Mouse (Mus musculus): ENCODE results near the gene Ehd2. TPM values are rescaled to one million over a fixed set of nuclear protein-coding genes. Genes with fewer than 3 reads are reported as not detected.

Ehd2 gene
- total RNA-seq, 1 experiment from 2014 or later, result 0.15 TPM

DNA sequence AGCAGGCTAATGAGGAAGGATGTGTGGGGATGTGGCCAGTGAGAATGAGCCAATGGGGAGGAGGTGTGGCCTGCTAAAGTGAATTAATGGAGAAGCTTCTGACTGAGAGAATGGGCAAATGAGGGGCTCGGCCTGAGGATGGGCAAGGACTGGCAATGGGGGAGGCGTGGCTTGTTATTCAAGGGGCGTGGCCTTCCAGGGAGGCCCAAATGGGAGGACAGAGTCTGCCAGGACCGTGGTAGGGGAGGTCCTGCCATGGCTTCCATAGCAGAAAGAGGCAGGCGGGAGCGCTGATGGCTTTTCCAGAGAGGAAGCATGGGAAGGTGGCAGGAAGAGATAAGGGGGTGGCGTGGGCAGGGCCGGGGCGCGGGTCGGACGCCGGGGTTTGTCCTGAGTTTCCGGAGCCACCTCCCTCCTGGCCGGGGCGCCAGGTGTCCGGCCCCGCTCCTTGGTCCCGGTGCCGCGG, 12.4 kb downstream of the Ehd2 start:
- ATAC-seq (replicated peaks in 1 of 2; ENCODE audit: insufficient read depth in 1 of 2, low FRiP score in 2 of 2, low TSS enrichment in 1 of 2, low read depth in 1 of 2, poor library complexity in 2 of 2, severe bottlenecking in 2 of 2), result peak; percentile 33 to 50

DNA sequence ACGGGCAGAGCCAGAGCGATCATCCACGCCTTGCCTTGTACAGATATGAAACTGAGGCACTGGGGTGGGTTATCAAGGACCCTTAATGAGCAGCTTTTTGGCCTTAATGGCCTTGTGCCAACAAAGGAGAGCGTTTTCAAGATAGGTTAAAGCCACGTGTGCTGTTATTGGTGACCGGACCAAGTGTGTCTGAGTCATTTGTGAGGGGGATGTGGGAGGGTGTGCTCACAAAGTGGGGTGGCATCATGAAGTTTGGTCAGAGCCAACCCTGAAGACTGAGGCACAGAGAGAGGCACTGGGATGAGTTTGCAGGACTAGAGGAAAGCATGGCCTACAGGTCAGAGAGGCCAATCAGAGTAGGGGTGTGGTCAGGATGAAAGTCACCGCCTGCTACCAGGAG, 12.9 kb downstream of the Ehd2 start:
- ATAC-seq (replicated peaks in 1 of 2; ENCODE audit: insufficient read depth in 1 of 2, low FRiP score in 2 of 2, low TSS enrichment in 1 of 2, low read depth in 1 of 2, poor library complexity in 2 of 2, severe bottlenecking in 2 of 2), result no peak

DNA sequence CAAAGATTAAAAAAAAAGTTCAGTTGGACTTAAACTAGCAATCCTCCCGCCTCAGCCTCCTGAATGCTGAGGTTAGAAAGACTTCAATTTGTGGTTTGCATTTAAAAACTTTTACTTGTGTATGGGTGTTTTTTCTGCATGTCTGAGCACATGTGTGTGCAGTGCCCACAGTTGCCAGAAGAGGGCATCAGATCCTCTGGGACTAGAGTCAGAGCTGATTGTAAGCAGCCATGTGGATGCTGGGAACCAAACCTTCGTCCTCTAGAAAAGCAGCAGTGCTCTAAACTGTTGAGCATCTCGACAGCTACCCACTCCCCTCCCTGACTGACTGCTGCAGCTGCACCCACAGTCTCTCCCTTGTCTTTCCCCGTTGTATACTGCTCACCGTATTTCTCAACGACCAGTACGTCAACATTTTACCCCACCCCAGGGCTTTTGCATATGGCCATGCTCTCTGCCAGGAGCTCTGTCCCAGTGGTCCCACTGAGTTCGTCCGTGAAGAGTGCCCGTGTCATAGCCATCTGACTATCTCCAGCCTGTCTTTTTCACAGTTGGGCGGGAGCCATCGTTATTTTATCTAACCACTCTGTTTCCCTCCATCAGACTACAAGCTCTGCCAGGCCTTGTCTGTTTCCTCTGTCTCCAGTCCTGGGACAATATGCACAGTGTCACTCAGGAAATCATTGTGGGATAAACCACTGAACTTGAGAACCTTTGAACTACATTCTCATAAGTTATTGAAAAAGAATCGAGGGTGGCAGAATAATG, 13.9 kb downstream of the Ehd2 start:
- peak; percentile 16 to 50; a peak in 3 of 4 replicates for ATAC-seq (replicated peaks in 1 of 2; ENCODE audit: insufficient read depth in 1 of 2, low FRiP score in 2 of 2, low TSS enrichment in 1 of 2, low read depth in 1 of 2, poor library complexity in 2 of 2, severe bottlenecking in 2 of 2)

DNA sequence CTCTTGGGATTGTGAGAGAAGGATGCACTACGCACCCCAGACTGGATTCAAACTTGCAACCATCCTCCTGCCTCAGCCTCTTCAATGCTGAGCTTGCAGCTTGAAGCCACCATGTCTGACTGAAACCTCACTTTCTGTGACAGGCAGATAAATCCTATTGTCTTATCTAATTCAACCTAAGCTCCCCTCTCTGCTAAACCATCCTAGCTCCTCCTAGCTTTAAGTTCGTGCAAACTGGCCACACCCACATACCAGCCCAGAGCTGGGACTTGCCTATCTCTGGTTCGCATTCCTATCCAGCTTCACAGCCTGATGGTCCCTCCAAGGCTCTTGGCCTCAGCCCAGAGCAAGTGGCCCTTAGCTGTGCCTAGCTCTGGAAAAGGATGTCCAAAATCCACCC, 15.0 kb downstream of the Ehd2 start:
- ATAC-seq (replicated peaks in 1 of 2; ENCODE audit: insufficient read depth in 1 of 2, low FRiP score in 2 of 2, low TSS enrichment in 1 of 2, low read depth in 1 of 2, poor library complexity in 2 of 2, severe bottlenecking in 2 of 2), result no peak

DNA sequence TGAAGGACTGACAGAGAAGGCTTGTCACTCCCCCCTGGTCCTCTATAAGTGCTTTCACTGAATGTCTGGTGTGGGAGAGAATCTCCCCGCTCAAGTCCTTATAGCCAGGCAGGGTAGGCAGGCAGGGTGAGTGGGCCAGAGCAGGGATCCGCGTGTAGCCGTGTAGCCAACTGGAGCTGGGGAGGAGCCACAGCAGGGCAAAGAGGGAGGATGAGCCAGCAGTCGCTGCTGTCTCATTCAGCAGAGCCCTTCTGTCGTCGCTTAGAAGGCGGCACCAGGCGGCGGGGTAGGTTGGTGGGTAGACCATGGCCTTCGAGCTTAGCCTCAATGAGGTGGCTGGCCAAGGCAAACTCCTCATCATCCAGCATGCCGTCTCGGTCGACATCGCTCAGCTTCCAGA, 17.4 kb downstream of the Ehd2 start:
- no peak for ATAC-seq (replicated peaks in 1 of 2; ENCODE audit: insufficient read depth in 1 of 2, low FRiP score in 2 of 2, low TSS enrichment in 1 of 2, low read depth in 1 of 2, poor library complexity in 2 of 2, severe bottlenecking in 2 of 2)

DNA sequence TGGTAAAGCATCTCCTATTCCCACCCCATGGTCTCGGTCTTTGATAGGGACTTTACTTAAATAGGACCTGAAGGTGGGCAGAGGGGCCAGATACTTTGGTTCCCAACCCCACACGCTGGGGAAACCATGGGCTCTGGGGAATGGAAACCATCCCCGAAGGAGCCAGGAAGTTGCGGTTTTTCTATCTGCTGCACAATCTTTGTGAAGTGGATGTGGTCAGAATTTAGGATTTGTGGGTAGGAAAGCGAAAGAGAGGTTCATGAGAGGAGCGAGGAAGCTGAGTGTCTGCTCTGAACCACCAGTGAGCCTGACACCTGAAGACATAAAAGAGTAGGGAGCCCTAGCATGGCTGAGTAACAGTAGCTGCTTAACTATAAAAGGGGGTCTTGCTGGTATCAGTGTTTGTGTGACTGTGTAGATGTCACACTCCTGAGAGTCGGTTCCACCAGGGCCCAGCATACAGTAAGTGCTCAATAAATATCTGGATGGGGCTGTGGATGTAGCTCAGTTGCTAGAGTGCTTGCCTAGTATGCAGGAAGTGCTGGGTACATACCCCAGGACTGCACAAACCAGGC, 18.1 kb downstream of the Ehd2 start:
- ATAC-seq (replicated peaks in 1 of 2; ENCODE audit: insufficient read depth in 1 of 2, low FRiP score in 2 of 2, low TSS enrichment in 1 of 2, low read depth in 1 of 2, poor library complexity in 2 of 2, severe bottlenecking in 2 of 2), result peak; percentile 18 to 19; a peak in 1 of 4 replicates

DNA sequence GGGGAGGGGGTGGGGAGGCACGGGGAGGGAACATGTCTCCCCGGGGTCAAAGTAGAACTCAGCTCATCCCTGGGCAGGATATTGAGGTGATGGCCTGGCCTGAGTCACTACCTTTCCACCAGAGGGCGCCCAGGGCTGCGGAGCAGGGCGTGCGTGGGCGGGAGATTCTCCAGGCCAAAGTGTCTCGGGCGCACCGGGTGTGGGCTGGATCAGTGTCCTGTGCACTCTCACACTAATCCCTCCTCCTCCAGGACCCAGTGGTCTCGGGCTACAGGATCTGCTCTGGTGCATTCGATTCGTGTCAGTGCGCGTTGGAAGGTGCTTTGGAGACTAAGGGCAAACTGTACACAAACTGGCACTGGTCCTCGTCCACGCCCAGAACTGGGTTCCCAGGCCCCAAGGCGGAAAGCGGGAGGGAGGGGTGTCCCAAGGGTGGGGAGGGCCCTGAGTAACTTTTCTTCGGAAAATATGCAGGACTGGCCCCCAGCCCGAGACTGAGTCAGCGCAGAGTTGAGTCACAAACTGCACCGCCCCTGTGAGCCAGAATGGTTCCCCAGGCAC, 18.9 kb downstream of the Ehd2 start:
- peak; percentile 58 to 60 for ATAC-seq (replicated peaks in 1 of 2; ENCODE audit: insufficient read depth in 1 of 2, low FRiP score in 2 of 2, low TSS enrichment in 1 of 2, low read depth in 1 of 2, poor library complexity in 2 of 2, severe bottlenecking in 2 of 2)

DNA sequence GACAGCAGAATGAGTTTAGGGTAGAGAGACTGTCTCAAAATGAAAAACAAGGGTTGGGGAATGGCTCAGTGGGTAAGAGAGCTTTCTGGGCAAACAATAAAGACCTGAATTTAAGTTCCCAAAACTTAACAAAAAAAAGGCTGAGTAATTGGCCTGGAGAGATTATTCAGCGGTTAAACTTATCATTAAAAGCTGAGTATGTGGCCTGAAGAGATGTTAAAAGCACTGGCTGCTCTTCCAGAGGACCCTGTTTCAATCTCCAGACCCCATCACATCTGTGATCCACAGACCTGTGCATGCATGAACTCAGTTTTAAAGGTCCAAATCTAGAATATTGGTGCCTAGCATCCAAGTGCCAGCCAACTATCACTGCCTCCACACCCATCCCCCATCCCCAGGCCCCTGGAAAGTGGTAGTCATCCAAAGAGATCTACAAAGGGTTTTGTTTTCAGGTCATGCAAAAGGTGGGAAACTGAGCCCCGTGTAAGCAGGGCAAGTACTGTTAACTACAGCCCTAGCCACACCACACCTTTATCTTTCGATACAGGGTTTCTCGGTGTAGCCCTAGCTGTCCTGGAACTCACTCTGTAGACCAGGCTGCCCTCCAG, 19.6 kb downstream of the Ehd2 start:
- no peak for ATAC-seq (replicated peaks in 1 of 2; ENCODE audit: insufficient read depth in 1 of 2, low FRiP score in 2 of 2, low TSS enrichment in 1 of 2, low read depth in 1 of 2, poor library complexity in 2 of 2, severe bottlenecking in 2 of 2)

DNA sequence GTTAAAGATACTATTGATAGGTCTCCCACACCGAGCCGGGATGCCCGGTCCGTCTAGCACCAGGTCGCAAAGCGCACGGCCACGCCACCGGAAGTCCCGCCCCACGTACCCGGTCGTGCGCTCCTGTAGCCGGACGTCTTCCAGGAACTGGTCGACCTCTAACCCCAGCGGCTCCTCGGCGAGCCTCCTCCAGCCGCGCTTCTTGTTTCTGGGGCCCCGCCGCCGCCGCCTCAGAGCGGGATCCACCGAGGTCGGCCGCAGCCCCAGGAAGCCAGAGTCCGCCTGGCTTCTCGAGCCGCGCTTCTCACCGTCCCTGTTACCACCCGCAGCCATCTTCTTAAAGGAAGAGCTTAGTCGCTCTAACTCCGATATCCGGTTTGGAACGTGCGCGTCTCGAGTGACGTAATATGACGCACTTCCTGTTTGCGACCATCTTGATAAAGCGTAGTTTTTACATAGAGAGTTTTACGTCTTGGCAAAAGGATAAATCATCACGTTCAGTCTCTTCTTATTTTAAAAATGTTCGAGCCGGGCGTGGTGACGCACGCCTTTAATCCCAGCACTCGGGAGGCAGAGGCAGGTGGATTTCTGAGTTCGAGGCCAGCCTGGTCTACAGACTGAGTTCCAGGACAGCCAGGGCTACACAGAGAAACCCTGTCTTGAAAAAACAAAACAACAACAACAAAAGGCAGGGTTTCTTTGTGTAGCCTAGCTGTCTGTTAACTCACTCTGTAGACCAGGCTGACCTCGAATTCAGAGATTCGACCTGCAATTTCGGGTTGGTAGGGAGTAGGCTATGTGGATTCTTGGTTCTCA, 21.4 kb downstream of the Ehd2 start, which contains the start of gene Nop53:
Gene Nop53, minus strand, starts transcription at position 354 of the 816 bp plus-strand sequence.
- peak; percentile 61 to 80 for ATAC-seq (replicated peaks in 1 of 2; ENCODE audit: insufficient read depth in 1 of 2, low FRiP score in 2 of 2, low TSS enrichment in 1 of 2, low read depth in 1 of 2, poor library complexity in 2 of 2, severe bottlenecking in 2 of 2)

DNA sequence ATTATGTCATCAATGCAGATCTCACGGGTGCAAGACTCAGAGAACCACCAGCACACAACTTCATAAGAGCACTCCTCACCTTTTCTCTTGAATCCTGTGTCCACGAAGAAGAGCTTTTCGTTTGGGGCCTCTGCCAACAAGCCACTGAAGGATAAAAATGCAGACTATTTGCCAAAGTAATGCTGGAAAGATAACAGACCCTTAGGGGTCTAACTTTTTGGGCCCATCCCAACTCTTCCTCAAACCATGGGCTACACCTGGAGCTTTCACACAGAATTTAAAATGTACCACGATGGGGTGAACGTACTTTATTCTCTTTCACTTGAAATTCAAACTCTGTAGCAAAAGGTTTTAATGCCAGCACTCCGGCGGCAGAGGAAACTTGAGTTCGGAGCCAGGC, 22.2 kb downstream of the Ehd2 start:
- ATAC-seq (replicated peaks in 1 of 2; ENCODE audit: insufficient read depth in 1 of 2, low FRiP score in 2 of 2, low TSS enrichment in 1 of 2, low read depth in 1 of 2, poor library complexity in 2 of 2, severe bottlenecking in 2 of 2), result no peak

DNA sequence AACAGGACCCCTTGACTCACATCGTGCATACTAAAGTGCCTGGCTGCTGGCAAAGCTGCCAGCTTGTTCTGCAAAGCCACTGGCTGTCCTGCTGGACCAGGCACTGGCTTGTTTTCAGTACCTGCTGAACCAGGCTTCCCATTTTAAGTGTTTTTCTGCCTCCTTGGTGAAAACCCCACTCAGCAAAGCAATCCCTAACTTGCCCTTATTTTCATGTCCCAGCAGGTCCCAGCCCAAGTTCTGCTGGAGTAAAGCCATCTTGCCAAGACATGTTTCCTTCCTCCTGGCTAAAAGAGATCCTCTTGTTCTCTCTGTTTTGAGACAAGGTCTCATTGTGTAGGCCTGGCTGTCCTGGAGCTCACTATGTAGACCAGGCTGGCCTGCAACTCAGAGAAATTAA, 23.1 kb downstream of the Ehd2 start:
- ATAC-seq (replicated peaks in 1 of 2; ENCODE audit: insufficient read depth in 1 of 2, low FRiP score in 2 of 2, low TSS enrichment in 1 of 2, low read depth in 1 of 2, poor library complexity in 2 of 2, severe bottlenecking in 2 of 2), result no peak

DNA sequence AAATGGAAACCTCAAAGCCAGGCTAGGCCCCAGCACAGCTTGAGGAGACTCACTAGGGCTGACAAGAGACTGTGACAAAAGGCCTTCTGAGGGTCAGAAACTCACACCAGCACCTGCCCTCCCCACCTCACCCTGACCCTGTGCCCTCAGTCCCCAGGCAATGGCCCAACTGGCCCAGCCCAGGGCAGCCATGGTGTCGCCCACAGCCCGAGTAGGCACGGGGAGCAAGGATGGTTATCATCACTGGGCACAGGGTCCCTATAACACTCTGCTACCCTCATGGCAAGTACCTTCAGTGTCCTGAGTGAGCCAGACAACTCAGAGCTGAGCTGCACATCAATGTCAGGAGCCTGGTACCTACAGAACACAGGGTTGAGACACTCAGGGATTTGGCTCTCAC, 28.7 kb downstream of the Ehd2 start:
- no peak for ATAC-seq (replicated peaks in 1 of 2; ENCODE audit: insufficient read depth in 1 of 2, low FRiP score in 2 of 2, low TSS enrichment in 1 of 2, low read depth in 1 of 2, poor library complexity in 2 of 2, severe bottlenecking in 2 of 2)

DNA sequence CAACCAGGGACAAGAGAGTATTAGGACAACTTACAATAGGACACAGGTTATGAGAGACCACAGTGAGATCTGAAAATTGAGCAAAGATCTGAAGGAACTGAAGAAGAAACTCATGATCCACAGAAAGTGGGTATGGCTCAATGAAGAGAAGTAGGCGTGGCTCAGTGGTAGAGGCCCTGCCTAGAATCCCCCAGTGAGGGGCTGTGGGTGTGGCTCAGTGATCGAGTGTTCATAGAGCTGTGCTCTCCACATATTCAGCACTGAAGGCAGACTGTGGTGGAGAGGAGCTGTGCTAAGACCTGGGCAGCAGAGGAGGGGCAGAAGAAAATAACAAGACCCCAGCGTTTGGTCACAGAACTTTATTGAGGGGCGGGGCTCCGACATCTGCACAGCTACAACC, 29.9 kb downstream of the Ehd2 start:
- no peak for ATAC-seq (replicated peaks in 1 of 2; ENCODE audit: insufficient read depth in 1 of 2, low FRiP score in 2 of 2, low TSS enrichment in 1 of 2, low read depth in 1 of 2, poor library complexity in 2 of 2, severe bottlenecking in 2 of 2)

DNA sequence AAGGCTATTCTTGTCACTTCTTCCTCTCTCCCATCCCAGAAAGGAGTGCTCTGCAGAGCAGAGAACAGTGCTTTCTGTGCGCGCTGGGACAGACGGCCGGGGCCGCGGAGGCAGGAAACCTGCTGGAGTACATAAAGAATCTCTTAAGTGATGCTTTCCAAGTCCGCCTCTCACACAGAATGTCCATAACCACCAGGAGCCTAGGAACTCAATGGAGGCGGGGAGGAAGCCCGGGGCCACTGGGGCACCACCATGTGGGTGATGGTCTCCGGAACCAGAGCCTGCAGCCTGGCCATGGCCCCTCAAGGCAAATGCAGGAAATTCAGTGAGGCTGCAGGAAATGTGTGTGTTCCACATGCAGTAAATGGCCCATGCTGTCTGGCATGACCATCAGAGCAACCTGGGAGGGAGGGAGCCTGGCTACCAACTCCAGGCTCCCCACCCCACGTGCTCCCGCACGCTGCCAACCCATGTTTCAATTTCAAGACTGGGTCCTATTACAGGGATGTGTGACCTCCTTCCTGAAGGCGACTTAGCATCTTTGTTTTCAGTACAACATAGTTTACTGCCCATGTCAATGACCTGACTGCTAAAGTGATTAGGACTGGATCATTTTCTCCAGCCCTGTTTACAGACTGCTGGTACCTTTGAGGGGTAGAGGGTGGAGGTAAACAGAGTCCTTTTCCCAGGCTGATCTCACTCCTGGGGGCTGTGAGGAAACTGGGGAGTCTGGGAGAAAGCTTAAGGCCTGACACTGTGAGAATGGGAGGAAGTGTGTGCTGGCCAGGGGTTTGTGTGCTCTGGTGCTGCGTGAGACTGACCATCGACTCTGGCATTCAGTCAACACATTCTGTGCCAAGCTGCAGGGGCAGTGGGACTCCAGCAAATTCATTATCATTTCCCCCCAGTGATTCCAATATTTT, 33.7 kb downstream of the Ehd2 start:
- ATAC-seq (replicated peaks in 1 of 2; ENCODE audit: insufficient read depth in 1 of 2, low FRiP score in 2 of 2, low TSS enrichment in 1 of 2, low read depth in 1 of 2, poor library complexity in 2 of 2, severe bottlenecking in 2 of 2), result peak; percentile 34 to 44; a peak in 2 of 4 replicates

DNA sequence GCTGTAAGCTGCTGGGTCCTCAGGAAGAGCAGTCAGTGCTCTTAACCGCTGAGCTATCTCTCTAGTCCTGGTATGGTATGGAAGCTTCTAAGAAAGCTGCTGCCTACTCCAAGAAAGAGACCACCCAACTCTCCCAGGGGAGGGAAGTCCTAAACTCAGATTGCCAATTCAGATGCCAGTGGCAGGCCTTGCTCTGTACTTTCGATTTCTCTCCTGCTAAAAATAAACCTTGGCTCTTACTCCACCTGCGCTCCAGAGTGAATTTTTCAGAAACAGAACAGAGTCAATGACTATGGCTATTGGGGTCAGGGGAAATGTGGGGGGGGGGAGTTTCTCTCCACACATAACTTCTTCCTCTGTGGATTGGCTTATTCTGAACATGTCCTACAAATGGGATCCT, 35.7 kb downstream of the Ehd2 start:
- 0 out of 4 replicates have a peak, but pooled peaks of 1 of the 2 experiments have one; percentile 31 for ATAC-seq (replicated peaks in 1 of 2; ENCODE audit: insufficient read depth in 1 of 2, low FRiP score in 2 of 2, low TSS enrichment in 1 of 2, low read depth in 1 of 2, poor library complexity in 2 of 2, severe bottlenecking in 2 of 2)

DNA sequence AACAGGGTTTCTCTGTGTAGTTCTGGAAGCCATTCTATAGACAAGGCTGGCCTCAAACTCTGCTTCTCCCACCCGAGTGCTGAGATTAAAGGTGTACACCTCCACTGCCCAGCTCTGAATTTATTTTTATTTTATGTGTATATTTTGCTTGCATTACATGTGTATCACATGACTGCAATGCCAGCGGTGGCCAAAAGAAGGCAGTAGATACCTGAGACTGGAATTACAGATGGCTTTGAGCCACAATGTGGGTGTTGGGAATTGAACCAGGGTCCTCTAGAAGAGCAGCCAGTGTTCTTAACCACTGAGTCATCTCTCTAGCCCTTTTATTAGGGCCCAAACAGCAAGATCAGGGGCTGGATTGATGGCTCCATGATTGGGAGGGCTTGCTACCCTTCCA, 36.8 kb downstream of the Ehd2 start:
- no peak for ATAC-seq (replicated peaks in 1 of 2; ENCODE audit: insufficient read depth in 1 of 2, low FRiP score in 2 of 2, low TSS enrichment in 1 of 2, low read depth in 1 of 2, poor library complexity in 2 of 2, severe bottlenecking in 2 of 2)

All from hematopoietic stem cell, adult 5-6 weeks (primary cell).